Mouse (Mus musculus) cortical plate, adult 2 months (tissue): ENCODE results near the gene Gpr182.

ENCODE experiments used
- CTCF ChIP-seq: fragments of 200-500 bp; IDR thresholded peaks from 2 replicates; pipeline ENCODE4 v1.5.1; 2011; ENCODE audit warnings: mild to moderate bottlenecking, control low read depth, low read length; ENCODE audit not compliant: insufficient read depth; ENCODE audit errors: extremely low read depth
- POLR2A ChIP-seq: fragments of 200-500 bp; IDR thresholded peaks from 2 replicates; pipeline ENCODE4 v1.6.1; 2011; ENCODE audit warnings: mild to moderate bottlenecking, low read length, control low read depth; ENCODE audit not compliant: insufficient read depth; ENCODE audit errors: extremely low read depth

DNA sequence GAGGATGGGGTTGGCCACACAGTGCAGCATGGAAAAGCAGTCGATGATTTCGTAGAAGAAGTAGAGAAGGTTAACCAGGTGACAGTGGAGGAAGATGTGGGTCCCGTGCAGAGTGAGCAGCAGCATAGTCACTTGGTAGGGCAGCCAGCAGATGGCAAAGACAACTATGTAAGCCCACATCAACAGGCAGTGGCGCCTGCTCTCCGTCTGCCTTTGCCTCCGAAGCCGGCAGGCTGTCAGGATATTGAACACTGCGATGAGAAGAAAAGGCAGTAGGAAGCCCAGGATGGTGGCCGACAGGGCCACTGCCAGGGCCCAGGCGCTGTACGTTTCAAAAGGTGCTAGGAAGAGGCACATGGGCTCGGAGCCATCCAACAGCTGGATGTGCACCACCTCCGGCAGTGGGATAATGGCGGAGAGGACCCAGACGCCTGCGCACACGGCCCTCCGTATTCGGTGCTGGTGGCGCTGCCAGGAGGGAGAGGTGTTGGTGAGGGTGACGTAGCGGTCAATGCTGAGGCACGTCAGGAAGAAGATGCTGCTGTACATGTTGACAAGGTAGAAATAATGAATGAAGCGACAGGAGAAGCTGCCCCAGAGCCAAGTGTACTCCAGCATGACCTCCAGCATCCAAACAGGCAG lies 1.3 kb downstream of the Gpr182 start:
- TF ChIP-seq POLR2A (no peak), CTCF (no peak)
